Mouse (Mus musculus) bone marrow, adult 2 months (tissue): ENCODE results near the gene Epc2.

Source experiments
- CTCF ChIP-seq: fragments of 200-500 bp; IDR thresholded peaks from 2 replicates; pipeline ENCODE4 v1.5.1; 2011; ENCODE audit warnings: low read length, control low read depth; ENCODE audit not compliant: control insufficient read depth, insufficient read depth
- POLR2A ChIP-seq: fragments of 200-500 bp; IDR thresholded peaks from 2 replicates; pipeline ENCODE4 v1.6.1; 2011; ENCODE audit warnings: low read depth, mild to moderate bottlenecking, control low read depth, low read length, borderline replicate concordance; ENCODE audit not compliant: control insufficient read depth

GRCm38 (mm10) chr2:49571159-49571920 is 120.1 kb downstream of the Epc2 start:
- TF ChIP-seq POLR2A, result no peak
- TF ChIP-seq CTCF, result no peak
